Mouse (Mus musculus): Measurements from ENCODE around the gene Spcs1.

GRCm38 (mm10) chr14:31022579-31022978 is 21.1 kb upstream of the Spcs1 start:
- no peak for TF ChIP-seq CTCF (IDR thresholded peaks at IDR 0.05; ENCODE audit: insufficient read depth, low read depth, low read length)
- no peak for TF ChIP-seq POLR2A (IDR thresholded peaks at IDR 0.05; ENCODE audit: insufficient read depth, low read depth, low read length)

Measured in olfactory bulb, adult 2 months (tissue).